Mouse (Mus musculus): ENCODE data around the gene Gm42715.

Gene Gm42715

DNA sequence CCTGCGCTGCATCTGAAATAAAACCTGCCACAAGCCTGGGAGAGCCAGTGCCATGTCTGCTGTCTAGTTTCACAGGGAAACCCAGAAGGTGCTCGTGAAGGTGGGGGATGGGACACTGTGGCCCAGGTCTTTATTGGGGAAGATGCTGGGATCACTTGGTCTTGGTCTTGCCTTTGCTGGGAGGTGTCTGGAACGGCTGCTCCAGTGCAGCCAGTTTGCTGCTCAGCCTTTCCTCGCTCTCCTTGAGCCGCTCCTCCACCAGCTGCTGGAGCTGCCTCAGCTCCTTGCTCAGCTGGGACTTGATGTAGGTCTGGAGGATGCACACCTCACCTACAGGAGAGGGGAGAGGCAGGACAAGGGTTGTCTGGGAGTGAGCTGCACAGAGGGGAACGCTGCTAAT is 63.9 kb downstream of the Gm42715 start:
- no peak for DNase-seq (ENCODE audit: low read depth in 2 of 2, low spot score in 2 of 2)

DNA sequence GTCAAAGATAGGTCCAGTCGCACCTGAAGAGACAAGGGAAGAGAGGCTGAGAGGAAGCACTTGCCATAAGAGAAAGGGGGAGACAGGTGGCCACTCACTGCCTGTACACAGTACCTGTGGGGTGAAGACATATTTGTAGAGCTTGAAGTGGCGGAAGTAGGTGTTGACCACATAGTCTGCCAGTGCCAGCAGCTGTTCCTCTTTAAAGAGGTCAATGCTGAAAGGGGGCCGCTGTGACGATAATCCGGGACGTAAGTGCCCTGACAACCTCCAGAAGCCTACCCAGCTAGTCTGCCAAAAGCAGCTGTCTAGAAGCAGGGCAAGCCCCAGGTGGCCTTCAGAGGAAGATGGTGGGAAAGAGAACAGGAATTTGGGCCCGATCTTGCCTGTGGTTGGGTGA is 65.6 kb downstream of the Gm42715 start:
- no peak for DNase-seq (ENCODE audit: low read depth in 2 of 2, low spot score in 2 of 2)

DNA sequence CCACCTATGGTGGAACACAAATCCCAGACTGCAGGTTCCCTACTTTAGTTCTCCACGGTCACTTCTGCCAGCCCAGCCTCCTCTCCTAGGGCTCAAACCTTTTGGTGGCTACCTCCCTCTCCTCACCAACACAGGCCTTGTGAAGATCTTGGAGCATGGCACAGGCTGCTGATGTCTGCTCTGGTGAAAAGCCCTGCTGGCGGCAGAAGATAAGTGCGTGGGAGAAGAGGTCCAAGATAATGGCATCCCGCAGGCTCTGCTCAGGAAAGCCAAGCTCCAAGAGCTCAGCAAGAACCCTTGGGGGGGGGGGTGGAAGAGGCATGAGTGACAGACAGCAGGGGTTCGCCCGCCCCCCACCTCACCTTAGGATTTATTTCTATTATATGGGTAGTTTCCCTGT is 66.8 kb downstream of the Gm42715 start:
- DNase-seq (ENCODE audit: low read depth in 2 of 2, low spot score in 2 of 2) = no peak

DNA sequence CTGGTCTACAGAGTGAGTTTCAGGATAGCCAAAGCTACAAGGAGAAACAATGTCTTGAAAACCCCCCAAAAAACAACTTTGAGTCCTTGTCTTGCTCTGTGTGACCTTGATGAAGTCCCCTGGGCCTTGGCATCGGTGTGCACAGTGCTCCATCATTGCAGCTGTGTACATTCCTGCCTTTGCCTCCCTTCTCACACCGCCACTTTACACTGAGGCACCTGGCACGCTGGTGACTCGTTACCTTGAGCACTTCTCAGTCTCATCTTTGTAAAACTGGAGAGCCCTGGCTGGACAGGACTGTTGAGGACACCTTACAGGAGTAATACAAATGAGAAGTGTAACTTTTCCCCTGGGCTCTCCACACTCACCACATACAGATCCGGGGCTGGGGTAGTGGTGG is 67.8 kb downstream of the Gm42715 start:
- DNase-seq (ENCODE audit: low read depth in 2 of 2, low spot score in 2 of 2) = no peak

DNA sequence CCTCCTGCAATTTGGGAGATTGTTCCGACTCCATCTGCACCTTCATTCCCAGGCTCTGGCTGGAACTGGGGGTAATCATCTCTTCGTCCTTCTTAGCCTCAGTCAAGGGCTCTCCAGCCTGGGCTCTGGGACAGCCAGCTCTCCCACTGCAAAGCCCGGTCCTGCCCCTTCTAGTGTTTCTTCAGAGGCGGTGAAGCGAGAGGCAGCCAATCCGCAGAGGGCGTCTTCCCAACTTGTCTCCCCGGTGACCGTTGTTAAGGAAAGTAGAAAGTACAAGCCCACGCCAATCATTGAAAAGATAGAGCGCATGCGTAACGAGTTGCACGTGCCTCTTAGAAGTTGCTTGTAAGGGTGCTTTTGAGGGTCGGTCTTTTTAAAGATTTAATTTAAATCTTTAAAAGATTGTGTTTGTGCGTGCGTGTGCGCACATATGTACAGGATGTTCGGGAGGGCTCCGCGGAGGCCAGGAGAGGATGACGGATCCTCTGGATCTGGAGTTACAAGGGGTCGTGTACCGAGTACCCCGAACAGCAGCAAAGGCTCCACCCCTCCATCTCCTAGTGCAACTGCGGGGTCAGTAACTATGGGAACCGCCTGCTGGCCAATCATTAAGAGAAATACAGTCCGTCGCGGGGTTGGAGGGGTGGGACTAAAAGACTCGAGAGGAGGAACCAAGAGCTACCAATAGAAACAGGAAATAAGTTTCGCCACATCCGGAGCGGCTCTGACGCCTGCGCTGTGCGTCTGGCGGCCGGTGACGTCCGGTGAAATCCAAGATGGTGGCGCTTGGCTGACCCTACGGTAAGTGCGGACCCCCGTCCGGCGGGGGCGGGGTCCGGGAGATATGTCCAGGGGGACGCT is 68.9 kb downstream of the Gm42715 start, which contains the start of the genes Ccdc189 and Rnf40:
Ccdc189 (minus strand) TSS at position 585 of the 861 bp plus-strand sequence.
Rnf40 (plus strand) TSS at position 757 of the 861 bp plus-strand sequence.
- peak; percentile 89 to 91 for DNase-seq (ENCODE audit: low read depth in 2 of 2, low spot score in 2 of 2)

DNA sequence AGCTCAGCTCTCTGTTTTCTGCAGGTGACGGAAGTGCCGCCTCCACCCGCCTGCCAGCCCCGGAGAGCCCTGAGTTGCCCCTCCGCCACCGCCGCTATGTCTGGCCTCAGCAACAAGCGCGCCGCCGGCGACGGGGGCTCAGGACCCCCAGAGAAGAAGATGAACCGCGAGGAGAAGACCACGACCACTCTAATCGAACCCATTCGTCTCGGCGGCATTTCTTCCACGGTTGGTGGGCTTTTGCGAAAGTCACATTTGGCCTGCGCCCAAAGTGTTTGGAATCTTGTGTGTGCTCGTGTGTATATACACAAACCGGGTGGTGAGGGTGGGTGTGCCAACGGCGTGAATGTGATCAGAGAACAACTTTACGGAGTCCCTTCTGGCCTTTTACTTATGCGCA is 69.5 kb downstream of the Gm42715 start:
- DNase-seq (ENCODE audit: low read depth in 2 of 2, low spot score in 2 of 2) = no peak

DNA sequence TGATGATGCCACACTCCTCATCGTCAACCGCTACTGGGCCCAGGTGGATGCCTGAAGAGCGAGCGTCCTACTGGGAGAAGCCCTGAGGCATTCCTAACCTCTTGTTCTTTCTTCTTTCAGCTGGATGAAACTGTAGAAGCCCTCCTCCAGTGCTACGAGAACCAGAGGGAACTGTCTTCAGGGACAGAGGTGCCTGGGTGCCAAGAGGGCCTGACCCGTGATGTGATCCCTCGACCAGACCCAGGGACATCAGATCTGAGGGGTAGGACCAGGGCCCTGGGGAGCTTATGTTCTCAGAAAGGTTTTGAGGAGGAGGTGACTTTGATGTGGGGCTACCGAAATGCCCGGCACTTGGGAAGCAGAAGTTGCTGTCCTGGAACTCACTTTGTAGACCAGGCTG is 70.3 kb downstream of the Gm42715 start:
- no peak for DNase-seq (ENCODE audit: low read depth in 2 of 2, low spot score in 2 of 2)

DNA sequence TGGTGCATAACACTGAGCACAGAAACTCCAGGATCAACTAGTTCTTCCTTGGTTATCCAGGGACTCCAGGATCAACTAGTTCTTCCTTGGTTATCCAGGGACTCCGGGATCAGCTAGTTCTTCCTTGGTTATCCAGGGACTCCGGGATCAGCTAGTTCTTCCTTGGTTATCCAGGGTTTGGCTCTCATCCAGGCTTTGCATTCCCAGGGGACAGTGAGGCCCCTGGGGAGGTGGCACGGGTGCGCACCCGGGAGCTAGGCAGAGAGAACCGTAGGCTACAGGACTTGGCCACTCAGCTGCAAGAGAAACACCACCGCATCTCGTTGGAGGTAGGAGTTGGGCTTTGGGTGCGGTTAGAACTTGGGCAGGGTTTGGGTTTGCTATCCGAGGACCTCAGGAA is 71.7 kb downstream of the Gm42715 start:
- DNase-seq (ENCODE audit: low read depth in 2 of 2, low spot score in 2 of 2) = no peak

DNA sequence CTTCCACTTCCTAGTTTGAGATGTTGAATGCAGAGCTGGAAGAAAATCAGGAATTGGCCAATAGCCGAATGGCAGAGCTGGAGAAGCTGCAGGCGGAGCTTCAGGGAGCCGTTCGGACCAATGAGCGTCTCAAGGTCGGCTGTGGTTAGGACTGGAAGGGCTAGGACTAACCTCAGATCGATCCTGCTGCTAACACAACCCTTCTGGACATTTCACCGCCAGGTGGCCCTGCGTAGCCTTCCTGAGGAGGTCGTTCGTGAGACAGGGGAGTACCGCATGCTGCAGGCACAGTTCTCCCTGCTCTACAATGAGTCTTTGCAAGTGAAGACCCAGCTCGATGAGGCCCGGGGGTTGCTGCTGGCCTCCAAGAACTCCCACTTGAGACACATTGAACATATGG is 73.2 kb downstream of the Gm42715 start:
- DNase-seq (ENCODE audit: low read depth in 2 of 2, low spot score in 2 of 2) = no peak

DNA sequence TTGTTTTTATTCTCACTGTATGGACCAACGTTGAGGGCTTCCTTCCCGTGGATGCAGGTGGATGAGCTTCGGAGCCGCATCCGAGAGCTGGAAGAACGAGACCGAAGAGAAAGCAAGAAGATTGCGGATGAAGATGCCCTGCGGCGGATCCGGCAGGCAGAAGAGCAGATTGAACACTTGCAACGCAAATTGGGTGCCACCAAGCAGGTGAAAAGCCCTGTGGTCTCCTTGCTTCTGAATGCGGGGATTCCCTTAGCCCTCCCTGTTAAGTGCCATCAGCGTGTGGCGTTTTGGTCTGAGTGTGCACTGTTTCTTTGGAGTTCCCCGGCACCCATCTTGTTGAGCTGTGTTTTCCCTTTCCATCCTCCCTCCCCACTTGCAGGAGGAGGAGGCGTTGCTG is 77.4 kb downstream of the Gm42715 start:
- no peak for DNase-seq (ENCODE audit: low read depth in 2 of 2, low spot score in 2 of 2)

DNA sequence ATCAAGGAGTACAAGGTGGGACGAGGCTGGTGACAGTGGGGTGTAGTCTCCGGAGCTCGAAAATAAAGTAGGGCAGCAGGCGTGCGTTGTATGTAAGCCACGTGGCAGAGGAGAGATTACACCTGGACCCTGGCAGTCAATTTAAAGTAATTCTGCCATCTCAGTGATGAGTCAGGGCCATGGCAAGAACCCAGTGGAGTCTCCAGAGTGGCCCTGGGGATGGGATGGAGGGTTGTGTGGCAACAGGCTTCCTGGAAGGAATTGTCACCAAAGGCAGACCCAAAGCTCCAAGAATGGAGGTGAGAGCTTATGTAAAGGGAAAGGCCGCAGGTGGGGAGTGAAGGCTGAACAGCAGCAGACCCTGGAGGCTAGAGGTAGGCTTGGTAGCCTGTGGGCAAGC is 81.2 kb downstream of the Gm42715 start:
- DNase-seq (ENCODE audit: low read depth in 2 of 2, low spot score in 2 of 2) = no peak

DNA sequence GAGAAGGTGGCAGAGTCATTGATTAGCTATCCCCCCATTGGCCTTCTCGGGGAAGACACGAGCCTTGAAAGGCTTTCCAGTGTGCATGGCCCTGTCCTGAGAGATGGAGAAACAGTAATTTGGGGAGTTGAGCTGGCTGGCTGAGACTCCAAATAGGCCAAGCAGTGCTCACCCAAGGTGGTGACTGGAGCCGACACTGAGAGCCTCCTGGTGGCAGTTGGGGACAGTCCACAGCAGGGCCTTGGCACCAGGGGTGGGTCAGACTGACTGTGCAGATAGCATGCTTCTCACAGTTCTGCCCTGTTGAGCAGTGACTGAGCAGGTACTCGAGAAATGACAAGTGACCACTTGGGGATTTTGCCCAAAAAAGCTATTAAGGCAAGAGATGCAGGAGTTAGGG is 82.4 kb downstream of the Gm42715 start:
- no peak for DNase-seq (ENCODE audit: low read depth in 2 of 2, low spot score in 2 of 2)

DNA sequence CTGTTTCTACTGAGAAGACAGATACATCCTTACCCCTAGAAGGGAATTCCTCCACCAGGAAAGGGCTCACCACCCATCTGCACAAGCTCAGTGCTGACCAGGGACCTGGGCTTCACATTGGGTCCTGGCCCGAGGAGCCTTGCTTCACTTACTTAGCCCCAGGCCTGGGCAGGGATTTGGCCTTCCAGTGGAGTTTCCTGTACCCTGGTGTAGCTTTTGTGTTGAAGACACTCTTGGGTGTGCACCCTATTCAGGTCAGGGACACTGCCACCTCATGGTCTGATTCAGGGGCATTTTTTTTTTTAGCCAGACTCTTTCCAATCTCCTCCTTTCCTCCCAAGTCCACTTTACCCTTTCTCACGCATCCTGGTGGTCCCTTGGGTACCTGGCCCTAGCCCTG is 83.5 kb downstream of the Gm42715 start:
- DNase-seq (ENCODE audit: low read depth in 2 of 2, low spot score in 2 of 2) = no peak

DNA sequence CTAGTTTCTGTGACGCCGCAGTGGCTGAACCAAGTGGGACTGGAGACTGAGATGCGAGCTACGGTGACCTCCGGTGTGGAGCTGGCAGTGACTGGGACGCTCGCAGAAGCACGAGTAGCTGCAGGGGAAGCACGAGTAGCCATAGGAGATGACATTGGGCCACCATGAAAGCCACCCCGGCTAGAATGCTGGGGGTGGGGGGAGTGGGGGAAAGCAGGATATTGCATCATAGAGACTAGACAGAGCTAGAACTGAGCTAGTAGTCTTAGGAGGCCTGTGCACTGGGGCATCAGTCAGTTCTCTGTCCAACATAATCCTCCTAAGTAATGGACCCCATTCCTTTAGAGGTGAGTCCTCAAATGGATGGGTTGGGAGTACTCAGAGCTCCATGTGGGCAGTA is 84.9 kb downstream of the Gm42715 start:
- no peak for DNase-seq (ENCODE audit: low read depth in 2 of 2, low spot score in 2 of 2)

DNA sequence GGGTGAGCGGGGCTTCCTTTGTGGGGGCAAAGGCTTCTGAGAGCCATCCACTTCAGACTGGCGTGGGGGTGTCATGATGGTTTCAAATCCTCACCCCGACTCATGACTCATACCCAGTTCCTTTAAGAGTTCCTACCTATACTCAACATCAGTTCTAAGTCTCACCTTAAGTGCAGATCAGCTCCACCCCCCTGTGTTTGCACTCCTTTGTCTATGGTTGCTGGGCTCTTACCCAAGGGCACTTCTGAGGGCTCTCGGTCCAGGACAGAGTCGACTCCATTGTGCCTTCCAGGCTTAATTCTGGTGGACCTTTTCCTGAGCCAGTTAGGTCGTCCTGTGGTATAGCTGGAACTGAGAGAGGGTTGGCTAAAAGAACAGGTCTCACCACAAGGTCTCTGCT is 87.8 kb downstream of the Gm42715 start:
- DNase-seq (ENCODE audit: low read depth in 2 of 2, low spot score in 2 of 2) = no peak

DNA sequence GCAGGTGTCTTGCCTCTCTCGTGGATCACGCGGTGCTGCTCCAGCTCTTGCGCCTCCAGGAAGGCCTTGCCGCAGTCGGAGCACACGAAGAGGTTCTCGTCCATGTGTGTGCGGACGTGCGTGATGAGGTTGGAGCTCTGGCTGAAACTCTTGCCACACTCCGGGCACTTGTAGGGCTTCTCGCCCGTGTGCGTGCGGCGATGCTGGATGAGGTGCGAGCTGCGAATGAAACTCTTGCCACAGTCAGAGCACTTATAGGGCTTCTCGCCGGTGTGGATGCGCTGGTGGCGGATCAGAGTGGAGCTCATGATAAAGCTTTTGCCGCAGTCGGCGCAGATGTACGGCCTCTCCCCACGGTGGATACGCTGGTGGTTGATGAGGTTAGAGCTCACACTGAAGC is 91.6 kb downstream of the Gm42715 start:
- DNase-seq (ENCODE audit: low read depth in 2 of 2, low spot score in 2 of 2) = no peak

DNA sequence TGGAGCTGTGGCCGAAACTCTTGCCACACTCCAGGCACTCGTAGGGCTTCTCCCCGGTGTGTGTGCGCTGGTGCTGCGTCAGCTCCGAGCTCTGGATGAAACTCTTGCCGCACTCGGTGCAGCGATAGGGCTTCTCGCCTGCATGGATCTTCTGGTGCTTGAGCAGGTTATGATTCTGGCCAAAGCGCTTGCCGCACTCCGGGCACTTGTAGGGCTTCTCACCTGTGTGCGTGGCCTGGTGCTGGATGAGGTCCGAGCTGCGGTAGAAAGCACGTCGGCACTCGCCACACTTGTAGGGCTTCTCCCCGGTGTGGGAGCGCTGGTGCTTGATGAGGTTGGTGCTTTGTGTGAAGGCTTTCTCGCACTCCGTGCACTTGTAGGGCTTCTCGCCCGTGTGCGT is 92.2 kb downstream of the Gm42715 start:
- no peak for DNase-seq (ENCODE audit: low read depth in 2 of 2, low spot score in 2 of 2)

DNA sequence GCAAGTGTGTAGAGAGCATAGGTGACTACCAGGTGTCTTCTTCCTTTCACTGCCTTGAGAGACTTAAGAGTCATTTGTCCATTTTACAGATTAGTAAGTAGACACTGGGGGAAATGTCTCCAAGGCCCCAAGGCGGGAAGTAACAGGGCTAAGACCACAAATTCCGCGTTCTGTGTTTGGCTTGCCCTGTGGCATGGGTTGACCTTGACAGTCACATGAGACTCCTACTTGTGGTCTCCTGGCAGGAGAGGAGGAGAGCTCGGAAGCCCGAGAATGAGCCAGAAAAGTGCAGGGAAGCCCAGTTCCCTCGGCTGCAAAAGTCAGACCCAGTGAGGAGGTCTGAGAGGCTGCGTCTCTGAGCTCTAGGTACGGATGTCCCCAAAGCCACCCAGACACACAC is 94.1 kb downstream of the Gm42715 start:
- no peak for DNase-seq (ENCODE audit: low read depth in 2 of 2, low spot score in 2 of 2)

DNA sequence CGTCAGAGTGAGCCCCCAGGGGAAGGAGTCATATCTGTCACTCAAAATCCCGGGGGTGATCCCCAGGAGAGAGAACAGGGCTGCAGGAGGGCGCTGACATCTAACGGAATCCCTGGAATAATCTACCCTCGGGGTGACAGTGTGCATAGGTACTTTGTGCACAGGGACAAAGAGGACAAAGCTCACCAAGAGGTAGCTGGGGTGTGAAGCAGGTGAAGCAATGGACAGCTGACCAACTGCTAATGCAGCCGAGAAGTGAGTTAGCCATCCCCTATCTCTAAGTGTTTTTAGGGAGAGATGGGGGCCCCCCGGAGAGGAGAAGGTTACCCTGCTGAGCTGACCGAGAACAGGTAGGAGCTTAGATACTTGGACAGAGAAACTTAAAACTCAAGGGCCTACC is 94.7 kb downstream of the Gm42715 start:
- DNase-seq (ENCODE audit: low read depth in 2 of 2, low spot score in 2 of 2) = no peak

DNA sequence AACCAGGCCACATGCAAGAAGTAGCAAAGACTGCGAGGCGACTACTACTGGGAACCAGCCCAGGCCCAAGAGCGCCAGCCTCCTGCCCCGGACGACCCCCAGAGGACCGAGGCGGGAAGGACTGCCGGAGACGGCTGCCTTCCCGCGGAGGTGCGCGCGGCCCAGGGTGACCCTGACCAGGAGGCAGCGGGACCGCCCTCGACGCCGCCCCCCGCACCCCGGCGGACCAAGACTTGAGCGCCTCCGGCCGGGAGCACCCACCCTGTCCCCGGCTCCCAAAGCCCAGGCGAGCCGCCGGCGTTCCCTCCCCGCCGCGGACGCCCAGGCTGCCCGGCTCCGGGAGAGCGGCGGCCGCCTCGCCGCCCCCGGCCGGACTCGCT is 95.1 kb downstream of the Gm42715 start:
- peak in 1 of 2 experiments; percentile 29 for DNase-seq (ENCODE audit: low read depth in 2 of 2, low spot score in 2 of 2)

DNA sequence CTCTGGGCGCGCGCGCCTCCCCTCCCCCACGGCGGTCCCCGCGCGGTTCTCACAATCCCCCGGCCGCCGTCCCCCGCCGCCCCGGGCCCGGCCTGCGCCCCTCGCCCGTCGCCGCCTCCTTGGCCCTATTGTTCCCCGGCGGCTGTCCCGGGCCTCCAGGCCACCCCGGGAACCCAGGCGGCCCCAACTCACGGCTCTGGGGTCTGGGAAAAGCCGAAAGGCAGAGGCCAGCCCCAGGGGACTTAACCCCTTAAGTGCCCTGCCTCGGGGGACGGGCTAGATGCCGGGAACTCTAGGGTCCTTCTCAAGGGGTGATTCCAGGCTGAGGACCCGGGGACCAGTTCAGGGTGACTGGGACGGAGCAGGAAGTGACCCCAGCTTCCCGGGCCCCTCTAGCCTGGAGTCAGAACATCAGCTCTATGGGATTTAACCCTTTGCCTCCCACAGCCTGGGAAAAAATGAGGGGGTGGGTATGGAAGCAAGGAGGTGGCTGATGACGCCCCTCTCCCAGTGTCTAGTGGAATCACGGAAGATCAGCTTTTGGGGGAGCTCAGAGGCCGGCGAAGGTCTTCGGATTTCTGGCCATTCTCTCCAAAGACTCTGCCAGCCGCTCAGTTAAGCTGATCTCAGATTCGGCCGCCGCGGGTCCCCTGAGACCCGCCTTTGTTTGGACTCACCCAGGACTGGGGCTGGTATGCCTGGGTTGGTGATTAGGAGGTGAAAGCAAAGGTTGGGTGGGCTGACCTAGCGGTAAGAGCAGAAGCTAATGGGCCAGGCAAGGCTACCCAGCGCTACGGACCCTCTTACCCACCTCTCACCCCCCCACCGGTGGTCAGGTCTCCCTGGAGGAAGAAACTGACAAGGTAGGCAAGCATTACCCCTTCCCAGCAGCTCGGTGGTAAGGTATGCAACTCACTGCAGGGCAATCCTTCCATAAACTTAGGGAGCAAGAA is 95.8 kb downstream of the Gm42715 start, which contains the start of gene Zfp629:
Zfp629 (minus strand) TSS at position 907 of the 953 bp plus-strand sequence.
- DNase-seq (ENCODE audit: low read depth in 2 of 2, low spot score in 2 of 2) = no peak

DNA sequence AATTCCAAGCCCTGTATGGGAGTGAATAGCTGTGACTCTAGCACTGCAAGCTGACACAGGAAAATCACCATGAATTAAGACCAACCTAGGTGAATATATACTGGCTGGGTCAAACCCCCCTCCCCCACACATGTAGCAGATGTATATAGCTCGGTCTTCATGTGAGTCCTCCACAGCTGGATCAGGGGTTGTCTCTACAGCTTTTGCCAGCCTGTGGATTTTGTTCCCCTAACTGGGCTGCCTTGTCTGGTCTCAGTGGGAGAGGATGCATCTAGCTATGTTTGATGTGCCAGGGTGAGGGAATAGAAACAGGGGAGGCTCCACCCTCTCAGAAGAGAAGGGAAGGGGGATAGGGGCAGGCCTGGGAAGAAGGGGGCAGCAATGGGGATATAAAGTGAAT is 97.0 kb downstream of the Gm42715 start:
- no peak for DNase-seq (ENCODE audit: low read depth in 2 of 2, low spot score in 2 of 2)
